Mouse (Mus musculus) cerebellum, postnatal 25 days (tissue): ENCODE measurements around the gene Glyat.

Source experiments
- DNase-seq, 2 experiments: peaks; one replicate each; pipeline ENCODE4 v3.0.0; 2021; ENCODE audit warnings: mixed read lengths in 2 of 2

Glyat gene

DNA sequence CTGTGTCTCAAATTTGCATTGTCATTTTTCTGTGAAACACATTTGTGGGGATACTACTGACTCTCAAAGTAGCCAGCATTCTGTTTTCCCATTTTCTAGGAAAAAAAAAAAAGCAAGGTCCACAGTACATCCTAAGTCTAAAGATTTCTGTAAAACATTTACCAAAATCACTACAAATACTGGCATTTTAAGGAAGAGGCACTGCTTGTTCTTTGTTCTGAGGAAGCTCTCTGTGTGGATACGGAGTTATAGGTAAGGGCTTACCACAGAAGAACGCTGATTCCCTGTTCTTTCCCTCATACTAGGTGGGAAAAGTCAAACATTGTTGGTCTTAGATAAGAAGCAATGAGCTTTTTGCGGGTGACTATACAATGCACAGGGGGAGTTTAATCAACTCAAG, 62.5 kb downstream of the Glyat start, which contains the start of gene Keg1:
Gene Keg1, plus strand, starts transcription at position 197 of the 400 bp plus-strand sequence.
- DNase-seq: no peak

GRCm38 (mm10) chr19:12696221-12696620, 63.1 kb downstream of the Glyat start:
- DNase-seq: no peak
